Mouse (Mus musculus): ENCODE measurements at regions not wholly inside any gene's neighbourhood (a gene's known extent, or its start where the extent isn't known, plus 50 kb on each side); places are given as distances from the start of the nearest gene placed in this dataset.
A peak's percentile ranks its signal among the peaks of the same experiment; 100 is the strongest.

DNA sequence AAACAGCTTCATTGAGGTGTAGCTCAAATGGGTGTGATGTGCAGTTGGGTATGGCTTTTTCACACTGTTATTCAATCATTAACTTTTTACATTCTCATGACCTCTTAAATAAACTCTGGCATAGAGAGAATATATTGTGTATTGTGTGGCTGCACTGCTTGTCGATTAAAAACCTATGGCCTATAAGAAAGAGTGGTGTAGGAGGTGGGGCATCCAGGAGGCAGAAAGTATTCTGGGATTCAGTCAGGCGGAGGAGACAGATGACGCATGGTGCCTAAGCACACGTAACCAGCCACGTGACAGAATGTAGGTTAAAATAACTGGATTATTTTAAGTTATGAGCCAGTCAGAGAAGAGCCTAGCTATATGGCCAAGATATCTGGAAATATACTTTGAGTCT is 78.2 kb upstream of the Slc16a7 start:
- DNase-seq: no peak

DNA sequence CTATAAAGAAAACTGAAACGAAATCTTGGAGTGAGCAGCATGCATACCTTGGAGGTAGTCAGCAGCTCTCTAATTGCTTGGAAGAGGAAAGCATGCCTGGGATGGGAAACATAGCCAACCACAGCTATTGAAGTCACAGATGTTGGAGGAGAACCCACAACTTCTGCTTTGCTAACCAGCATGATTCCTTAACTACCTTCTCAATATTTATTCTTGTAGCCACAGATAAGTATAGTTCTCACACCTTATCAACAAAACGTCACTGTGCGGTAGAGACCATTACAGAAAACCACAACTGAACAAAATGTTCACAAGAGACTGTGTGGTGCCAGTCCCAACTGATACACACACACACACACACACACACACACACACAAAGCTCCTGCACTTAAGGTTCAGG is 99.1 kb upstream of the Slc16a7 start:
- no peak for DNase-seq

DNA sequence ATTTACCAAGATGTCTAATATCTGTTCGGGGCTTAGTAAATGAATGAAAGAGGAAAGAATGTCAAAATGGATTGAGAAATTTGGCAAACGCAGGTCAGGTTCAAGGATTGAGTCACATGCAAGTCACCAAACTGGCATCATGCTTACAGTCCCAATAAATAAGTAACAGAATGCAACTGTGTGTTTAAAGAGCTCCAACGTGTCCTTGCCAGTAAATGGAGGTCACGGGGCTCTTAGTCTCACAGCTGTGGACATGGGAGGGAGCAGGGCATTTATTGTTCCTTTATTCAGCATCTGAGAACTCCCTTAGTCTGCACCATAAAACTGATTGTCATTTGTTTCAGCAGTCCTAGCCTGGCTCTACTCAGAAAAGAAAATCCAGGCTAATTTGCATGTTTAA is 101.1 kb upstream of the Slc16a7 start:
- DNase-seq: peak; percentile 11

DNA sequence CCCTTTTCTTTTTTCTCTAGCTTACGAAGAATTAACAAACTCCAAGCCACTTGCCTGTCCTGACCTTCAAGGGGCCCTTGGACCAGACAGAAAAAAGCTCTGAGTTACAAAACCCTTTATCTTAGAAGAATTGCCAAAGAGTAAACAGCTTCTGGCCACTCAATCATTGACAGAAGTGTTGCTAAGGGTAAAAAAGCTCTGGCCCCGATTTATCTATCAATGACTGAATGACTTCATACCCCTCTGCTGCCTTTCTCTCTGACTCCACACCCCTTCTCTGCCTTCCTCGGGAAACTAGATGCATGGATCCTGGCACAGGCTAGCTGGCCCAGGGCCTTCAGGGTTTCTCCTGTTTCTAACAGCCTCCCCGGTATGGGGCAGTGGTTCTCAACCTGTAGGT is 105.2 kb upstream of the Slc16a7 start:
- DNase-seq: no peak

DNA sequence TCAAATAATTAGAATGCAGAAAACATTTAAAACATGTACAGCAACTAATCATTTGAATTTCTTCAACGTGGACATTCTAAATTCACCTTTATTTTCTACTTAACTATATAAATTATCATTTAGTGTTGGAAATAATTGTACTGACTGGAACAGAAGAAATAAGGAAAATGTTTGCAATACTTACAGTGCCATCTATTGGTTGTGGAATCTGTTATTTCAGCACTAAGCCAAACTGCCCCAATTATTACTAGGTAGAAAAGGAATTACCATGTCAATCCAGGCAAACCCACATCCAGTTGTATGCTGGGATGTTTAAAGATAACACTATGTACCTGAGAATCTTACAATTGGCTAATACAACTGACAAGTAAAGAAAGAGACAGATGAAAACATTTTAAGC is 109.1 kb upstream of the Slc16a7 start:
- DNase-seq: no peak

DNA sequence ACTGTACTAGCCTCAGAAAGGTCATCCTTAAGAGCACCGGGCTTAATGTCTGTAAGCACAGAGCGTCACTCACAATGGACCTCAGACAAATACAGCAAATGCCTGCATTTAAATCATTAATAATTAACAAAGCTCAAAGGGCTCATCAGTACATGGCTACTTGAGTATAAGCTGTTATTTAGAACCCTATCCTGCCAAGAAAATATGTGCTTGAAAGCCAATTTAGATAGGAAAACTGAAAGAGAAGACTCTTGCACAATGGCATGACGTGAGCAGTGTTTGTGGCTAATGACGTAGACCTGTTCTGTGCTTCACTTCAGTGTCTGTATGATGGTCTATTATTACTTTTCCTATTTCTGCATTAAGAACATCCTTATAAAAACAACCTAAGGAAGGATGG is 111.1 kb upstream of the Slc16a7 start:
- DNase-seq: no peak

DNA sequence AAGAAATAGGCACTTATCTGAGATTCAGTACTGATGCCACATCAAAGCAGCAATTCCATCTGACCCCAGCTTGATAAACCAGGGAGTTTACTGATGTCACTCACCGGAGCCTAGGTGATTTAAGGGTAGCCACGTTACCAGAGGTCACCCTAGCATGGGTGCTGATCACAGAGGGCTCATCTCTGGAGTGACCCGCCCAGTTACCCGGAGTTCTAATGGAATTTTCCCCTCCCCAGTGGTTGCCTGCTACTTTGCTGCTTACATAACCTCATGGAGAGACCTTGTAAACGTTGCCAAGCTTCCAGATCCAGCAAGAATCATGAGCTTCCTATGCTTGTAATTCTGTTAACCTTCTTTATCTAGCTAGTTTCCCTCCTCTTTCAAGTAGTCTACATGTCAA is 125.8 kb upstream of the Slc16a7 start:
- DNase-seq: peak; percentile 37

DNA sequence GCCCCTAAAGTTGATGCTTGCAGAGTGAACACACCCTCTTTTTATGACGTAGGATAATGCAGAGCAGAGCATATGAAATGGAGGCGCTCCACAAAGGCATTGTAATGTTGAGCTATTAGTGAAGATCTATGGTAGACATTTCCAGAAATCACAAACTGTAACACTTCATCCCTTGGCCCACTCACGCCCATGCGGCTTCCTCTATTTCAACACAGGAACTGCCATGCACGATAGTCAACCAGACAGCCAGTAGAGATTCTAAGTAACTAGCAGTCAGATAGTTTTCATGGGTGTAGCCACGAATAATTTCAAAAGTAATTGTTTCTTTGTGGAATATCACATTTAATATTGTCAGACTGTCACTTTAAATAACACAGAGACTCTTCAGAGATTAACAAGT is 141.6 kb upstream of the Slc16a7 start:
- DNase-seq: no peak

DNA sequence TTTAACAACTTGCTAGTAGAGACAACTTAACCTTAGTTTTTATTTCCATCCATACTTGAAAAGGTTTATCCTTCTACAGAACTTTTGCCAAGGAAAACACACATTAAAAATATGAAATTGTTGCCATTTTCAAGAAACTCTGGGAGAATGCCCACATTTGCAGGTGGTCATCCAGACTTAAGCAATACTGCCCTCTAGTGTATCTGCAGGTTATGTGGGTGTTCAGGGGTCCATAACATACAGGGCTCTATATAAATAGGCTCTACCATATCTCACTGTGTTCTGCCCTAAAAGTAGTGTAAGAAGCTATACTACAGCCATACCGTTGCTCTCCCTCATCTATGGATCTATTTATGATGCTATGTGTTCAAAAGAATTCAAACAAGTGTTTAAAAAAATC is 149.1 kb upstream of the Slc16a7 start:
- peak; percentile 42 for DNase-seq

DNA sequence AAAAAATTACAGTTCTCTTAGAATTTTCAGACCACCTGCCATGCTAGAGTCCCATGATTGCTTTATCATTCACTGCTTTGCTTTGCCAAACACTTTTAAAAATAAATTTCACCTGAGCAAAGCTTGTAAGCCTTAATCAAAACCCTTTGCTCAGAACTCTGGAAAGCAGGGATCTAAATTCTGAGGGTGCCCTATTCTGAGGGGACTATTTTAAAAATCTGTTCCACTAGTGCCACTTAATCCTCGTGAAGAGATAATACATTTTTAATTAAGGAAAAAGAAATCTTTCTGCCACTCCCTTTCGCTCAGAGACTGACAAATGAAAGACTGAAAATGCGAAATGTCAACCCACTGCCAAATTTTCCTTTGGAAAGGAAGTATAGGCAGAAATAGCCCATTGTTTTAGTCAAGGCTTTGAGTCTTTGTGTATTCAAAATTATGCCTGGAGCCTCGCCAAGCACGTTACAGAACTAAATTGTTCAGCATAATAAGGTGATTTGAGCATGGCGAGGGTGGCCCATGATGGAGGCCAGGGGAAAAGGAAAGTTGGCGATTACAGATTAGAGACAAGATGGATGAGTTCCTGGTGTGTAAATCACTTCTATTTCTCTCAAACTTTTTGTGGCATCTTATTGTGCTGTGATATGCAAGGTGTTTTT is 197.4 kb upstream of the Slc16a7 start:
- DNase-seq: no peak

DNA sequence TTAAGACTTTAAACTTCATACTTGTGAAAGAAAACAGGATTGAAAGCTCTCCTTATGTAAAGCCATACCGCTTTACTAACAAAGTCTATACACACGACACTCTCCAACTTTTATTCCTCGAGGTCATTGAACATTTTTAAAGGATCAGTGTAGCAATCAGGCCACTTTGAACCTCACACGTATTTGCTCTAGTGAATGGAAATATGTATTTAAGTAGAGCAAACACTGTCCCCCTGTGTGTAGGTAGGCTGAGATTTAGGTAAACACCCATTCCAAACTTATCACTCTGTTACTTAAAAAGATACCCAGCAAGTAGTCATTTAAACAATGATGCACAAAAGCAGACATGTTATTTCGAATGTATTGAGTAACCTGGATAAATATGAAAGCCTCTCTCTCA is 203.7 kb upstream of the Slc16a7 start:
- DNase-seq: no peak

DNA sequence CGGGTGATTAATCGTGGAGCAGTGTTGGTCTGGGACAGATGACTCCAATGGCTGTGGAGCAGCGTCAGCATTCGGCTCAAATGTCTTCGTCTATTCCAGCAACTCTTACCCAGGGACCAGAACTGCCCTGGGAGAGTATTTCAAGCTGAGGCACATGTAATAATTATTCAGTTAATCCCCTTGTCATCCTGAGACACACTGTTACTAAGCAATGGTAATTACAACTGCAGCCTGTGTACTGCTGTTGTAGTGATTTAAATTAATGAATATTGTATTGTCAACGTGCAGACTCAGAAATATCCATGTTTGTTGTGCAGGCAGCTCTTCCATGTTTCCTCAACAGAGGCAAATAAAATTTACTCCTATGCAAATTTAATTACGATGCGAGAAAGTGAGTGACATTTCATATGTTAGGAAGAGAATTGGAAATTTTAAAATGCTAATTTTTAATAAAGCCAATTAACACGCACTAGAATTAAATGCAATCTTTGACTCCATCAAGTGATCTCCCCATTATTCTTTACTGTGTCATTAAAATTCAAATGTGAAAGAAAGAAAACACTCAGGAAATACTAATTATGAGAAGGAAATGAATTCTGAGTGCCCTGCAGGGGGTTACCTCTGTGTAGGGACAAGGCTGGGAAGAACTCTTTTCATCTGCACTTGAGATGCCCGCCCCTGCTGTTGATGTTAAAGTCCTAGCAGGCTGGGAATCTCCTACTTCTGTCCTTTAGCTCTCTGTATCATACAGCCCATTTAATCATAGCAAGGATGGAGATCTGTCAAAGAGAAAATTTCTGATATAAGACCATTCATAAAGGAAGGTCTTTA is 218.7 kb upstream of the Slc16a7 start:
- no peak for DNase-seq

DNA sequence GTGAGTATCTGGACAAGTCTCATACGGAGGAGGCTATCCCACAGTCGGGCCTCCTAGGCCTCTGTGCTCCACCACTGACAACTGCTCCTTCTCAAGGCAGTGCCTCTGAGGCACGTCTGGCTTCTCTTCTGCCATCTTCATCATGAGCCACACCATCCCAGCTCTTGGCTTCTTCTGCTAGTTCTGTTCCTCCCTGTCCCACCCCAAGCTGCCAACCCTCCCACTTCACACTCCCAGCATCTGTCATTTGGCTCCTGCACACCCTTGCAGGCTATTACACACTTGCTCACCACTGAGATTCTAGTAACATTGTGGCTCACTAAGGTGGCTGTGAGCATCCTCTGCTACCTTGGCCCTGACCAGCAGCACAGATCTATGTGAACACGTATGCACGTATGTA is 221.1 kb upstream of the Slc16a7 start:
- no peak for DNase-seq

DNA sequence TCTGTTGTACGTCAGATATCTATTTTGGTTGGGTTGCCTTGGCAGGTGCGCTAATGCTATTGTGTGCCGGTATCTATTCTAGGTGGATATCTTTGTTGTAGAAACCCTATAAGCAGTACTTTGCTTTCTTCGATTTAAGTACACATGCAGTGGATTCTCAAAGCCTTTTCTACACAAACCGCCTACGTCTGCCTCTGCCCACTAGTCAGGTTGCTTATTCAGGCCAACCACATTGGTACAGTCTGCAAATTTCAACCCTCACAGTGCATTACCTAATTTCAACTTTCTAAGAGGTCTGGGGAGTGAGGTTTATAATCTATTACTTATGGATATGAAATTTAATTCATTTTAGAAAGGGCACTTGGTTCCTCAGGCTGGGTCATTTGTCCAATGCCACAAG is 223.5 kb upstream of the Slc16a7 start:
- no peak for DNase-seq

DNA sequence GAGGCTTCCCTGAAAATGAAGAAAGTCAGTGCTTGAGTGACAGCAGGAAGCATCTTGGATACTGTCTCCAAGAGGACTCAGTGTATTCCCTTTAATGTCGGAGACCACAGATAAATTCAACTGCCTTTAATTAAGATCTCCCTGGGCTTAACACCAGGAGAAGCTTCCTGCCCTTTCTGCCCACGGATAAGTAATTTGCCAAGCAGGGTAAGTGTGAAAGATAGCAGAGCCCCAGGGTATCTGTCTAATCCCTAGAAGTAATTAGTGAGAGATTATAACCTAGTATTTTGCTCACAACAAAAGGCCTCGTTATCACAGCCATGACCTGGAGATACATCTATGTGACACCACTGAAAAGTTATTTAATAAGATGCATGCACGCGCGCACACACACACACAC is 232.1 kb upstream of the Slc16a7 start:
- DNase-seq: no peak

DNA sequence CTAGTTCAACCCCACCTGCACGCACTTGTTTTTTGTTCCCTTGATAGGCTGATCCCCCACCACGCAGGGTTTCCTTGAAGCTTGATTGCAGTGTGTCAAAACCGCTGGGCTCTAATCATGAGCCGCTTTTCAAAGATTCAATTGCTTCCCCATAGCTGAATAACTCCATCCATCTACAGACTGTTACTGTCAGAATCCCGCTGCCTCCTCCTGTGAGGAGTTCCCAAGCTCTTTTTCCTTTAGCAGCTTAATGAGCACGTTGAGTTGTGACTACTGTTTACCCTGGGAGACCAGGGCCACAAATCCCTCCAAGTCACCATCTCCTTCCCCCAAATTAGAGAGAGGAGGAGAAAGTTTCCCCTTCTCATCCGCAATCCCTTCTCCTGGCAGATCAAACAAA is 234.6 kb upstream of the Slc16a7 start:
- DNase-seq: no peak

DNA sequence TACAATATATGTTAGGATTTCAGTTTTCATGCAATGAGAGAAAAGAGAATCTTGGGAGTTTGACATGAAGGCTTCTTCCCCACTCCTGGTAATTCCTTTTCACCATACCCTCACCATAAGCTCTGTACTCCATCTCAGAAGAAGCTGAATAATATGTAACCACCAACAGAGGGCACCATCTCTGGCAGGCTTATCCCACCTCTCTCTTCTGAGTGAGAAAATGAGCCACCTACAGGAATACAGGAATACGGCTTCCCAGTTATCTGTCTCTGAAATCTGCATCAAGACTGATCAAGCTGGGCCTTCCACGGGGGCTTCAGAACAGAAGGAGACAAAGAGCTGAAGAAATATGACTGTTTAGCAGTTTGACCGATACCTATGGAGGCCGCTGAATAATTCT is 278.6 kb upstream of the Slc16a7 start:
- no peak for DNase-seq

DNA sequence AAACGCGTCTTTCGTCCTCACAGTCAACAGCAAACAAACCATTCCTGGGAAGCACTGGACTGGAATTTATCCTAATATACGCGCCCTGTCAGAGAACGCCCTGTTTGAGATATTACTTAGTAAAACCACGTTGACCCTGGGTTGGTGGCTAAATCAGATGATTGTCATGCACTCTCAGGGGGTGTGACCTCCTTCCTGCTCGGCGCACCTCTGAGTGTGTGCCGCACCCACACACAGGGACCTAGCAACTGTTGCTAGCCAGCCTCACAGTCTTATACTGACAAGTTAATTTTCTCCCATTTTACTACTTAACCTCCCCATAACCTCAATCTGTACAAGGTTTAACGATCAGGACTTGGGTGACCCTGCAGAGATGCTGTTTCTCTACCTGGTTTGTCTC is 284.4 kb upstream of the Slc16a7 start:
- DNase-seq: no peak

DNA sequence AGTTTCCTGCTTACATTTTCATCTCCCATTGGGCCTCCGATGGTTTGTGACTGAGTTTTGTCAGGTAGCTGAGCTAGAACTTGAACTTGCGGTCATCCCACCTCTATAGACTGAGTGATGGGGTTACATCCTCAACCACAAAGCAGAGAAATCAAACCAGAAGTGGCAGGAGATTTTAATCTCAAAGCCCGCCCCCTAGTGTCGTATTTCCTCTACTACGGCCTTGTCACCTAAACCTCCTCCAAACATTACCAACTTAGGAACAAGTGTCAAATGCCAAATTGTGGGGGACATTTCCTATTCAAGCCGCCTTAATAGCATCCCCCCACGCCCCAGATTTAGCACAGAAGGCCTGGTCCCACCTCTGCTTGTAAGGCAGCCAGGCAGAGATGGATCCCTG is 286.3 kb upstream of the Lrig3 start:
- DNase-seq: peak; percentile 3

DNA sequence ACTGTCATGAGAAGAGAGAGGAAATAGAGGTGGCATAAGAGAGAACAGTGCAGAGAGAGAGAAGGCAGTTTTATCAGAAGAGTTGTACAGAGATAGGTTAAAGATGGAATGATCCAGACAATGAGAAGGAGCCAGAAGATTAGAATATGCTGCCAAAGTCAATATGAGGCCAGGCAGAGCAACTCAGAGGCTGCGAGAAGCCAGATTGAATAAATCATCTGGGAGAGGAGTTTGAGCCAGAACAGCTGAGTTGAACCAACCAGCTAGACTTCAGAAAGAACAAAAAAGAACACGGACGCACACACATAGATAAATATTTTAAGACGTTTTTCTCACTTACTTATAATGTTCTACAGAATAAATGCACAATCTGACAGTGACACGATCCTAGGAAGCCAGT is 280.8 kb upstream of the Lrig3 start:
- no peak for DNase-seq

DNA sequence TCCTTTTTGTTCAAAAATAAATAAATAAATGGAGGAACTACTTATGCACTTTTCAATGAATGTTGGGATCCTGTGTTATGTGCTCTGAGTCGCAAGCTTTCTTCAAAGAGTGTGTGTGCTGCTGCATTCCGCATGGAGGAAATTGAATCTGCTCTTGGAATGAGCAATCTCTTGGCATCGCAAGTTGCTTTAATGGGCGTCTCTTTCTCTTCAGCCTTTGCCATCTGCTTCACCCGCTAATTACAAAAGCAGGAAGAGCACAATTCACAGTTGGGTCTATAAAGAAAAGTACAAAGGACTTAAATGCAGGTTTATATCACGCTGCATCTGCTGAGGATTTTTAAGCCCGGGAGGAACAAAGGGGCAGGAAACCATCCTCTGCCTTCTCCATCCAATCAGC is 272.5 kb upstream of the Lrig3 start:
- no peak for DNase-seq

DNA sequence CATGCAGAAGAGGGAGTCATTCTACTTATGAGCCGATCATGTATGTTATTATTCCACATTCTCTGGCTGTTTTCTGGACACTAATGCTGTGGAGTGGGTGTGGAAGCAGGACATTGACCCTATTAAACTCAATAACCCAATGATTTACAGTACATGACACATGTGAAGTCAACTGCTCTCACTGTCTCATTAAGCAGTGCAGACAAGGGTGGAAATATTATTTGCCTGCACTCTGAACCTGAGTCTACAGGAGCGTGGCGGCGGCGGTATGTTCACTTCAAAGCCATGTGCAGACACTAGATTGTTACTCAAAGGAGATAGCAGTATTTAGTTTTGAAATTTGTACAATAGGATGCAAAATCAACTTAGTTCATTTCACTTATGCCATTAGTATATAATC is 269.8 kb upstream of the Lrig3 start:
- DNase-seq: no peak

DNA sequence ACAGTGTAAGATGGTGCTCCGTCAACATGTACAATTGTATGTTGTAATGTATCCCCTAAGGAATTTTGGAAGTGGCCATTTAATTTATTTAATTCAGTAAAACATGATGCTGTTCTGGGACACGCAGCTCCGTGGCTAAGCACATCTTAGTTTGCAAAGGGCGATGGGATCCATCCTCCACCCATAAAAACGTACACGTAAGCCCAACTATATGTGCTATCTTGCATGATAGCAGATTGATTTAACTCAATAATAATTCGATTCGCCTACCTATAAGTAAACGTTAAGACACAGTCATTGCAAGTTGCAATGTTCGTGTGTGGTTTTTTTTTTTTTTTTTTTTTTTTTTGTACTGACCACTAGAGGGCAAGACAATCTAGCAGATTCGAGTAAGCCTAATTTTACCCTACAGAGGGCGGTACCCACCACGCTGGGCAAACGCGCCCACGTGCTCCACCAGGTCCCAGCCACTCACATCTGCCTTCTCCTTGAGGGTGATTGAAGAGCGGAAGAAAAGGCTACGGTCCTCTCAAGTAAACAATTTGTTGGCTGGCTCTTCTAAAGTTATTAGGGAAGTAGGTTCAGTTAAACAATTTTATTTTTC is 240.8 kb upstream of the Lrig3 start:
- peak; percentile 60 for DNase-seq

DNA sequence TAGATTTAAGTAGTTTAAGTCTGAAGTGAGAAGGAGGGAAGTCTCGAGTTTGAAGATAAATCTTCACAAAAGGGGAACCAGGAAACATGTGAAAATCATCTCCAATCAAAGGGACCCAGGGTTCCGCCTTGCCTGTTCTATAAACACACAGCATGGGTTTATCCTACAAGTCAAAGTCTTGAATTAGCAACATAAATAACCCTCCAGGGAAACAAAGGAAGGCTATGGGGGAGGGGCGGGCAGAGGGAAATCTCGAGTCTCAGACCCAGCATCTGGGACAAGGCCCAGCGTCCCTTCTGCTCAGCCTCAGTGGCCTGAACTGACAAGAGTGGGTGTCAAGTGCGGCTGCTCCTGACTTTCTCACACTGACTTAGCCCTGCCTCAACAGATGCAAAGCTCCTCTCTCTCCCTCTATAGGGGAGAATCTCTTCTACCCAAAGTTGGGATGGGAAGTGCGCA is 240.3 kb upstream of the Lrig3 start:
- DNase-seq: peak; percentile 3

All from adrenal gland, postnatal 10 days (tissue).